Mouse (Mus musculus): Measurements from ENCODE around the gene Slc1a5. TPM values are rescaled to one million over a fixed set of nuclear protein-coding genes. Genes with fewer than 3 reads are reported as not detected.
A peak's percentile ranks its signal among the peaks of the same experiment; 100 is the strongest.

Slc1a5 gene
- total and polyA plus RNA-seq, 2 experiments from 2014 or later: 9.5 to 18.1 TPM

GRCm38 (mm10) chr7:16810399-16810919, 29.3 kb downstream of the Slc1a5 start:
- Histone ChIP-seq H3K4me2 (ENCODE audit: low read depth, low read length) (peak overlapping the region; percentile 64), H3K27me3 (ENCODE audit: insufficient read depth, low read length) (no peaks in the 10 kb centered on the region), H3K27ac (peak overlapping the region; percentile 85), H3K9me3 (ENCODE audit: low read length) (no peaks in the 10 kb centered on the region), H3K9ac (replicated peaks; ENCODE audit: low read length) (peak overlapping the region; percentile 58), H3K4me1 (ENCODE audit: insufficient read depth, low read length) (no peaks in the 10 kb centered on the region), H3K4me3 (ENCODE audit: low read length) (peak overlapping the region; percentile 42), H3K36me3 (ENCODE audit: insufficient read depth, low read length) (0 out of 2 replicates have a peak, but pooled peaks cover 2% of the 10 kb centered on the region)
- ATAC-seq: no peak; the same call in 1 of the 2 replicates
- TF ChIP-seq CTCF (IDR thresholded peaks at IDR 0.05; ENCODE audit: low read depth): no peak
- no peak for DNase-seq (ENCODE audit: low spot score)
- WGBS: 55% methylated on average over 26 of the region's 28 CpGs

- H3K36me3 ChIP-seq (ENCODE audit: insufficient read depth, low read length): 0 out of 2 replicates have a peak, but pooled peaks cover 2% of the 10 kb centered on the region
- H3K9me3 ChIP-seq (ENCODE audit: low read length): no peaks in the 10 kb centered on the region
- H3K4me2 ChIP-seq (ENCODE audit: low read depth, low read length): peak overlapping the region; percentile 64
- H3K9ac ChIP-seq (replicated peaks; ENCODE audit: low read length): peak overlapping the region; percentile 58
- peak; percentile 78 for DNase-seq (ENCODE audit: low spot score)
- ATAC-seq: peak; percentile 52
- peak overlapping the region; percentile 42 for H3K4me3 ChIP-seq (ENCODE audit: low read length)
- 10% methylated on average over 80 of the region's 90 CpGs for WGBS
- peak; percentile 23; the same call in 1 of the 2 replicates for TF ChIP-seq CTCF (IDR thresholded peaks at IDR 0.05; ENCODE audit: low read depth)
- no peaks in the 10 kb centered on the region for H3K27me3 ChIP-seq (ENCODE audit: insufficient read depth, low read length)
- H3K27ac ChIP-seq: peak overlapping the region; percentile 85
- no peaks in the 10 kb centered on the region for H3K4me1 ChIP-seq (ENCODE audit: insufficient read depth, low read length)
These were observed 29.9 kb downstream of the Slc1a5 start for GRCm38 (mm10) chr7:16810920-16811648.

- DNase-seq (ENCODE audit: low spot score): no peak
- H3K4me3 ChIP-seq (ENCODE audit: low read length): peak overlapping the region; percentile 42
- ATAC-seq: no peak
- peak overlapping the region; percentile 64 for H3K4me2 ChIP-seq (ENCODE audit: low read depth, low read length)
- no peak for TF ChIP-seq CTCF (IDR thresholded peaks at IDR 0.05; ENCODE audit: low read depth)
- 11% methylated on average over 17 of the region's 17 CpGs for WGBS
- H3K9me3 ChIP-seq (ENCODE audit: low read length): no peaks in the 10 kb centered on the region
- H3K36me3 ChIP-seq (ENCODE audit: insufficient read depth, low read length): 0 out of 2 replicates have a peak, but pooled peaks cover 2% of the 10 kb centered on the region
- H3K27me3 ChIP-seq (ENCODE audit: insufficient read depth, low read length): no peaks in the 10 kb centered on the region
- H3K9ac ChIP-seq (replicated peaks; ENCODE audit: low read length): peak overlapping the region; percentile 58
- no peaks in the 10 kb centered on the region for H3K4me1 ChIP-seq (ENCODE audit: insufficient read depth, low read length)
- peak overlapping the region; percentile 85 for H3K27ac ChIP-seq
These were observed 30.5 kb downstream of the Slc1a5 start for GRCm38 (mm10) chr7:16811649-16812070.

GRCm38 (mm10) chr7:16812505-16812904, 31.4 kb downstream of the Slc1a5 start:
- WGBS: 68% methylated on average over 2 of the region's 2 CpGs
- Histone ChIP-seq H3K9ac (replicated peaks; ENCODE audit: low read length) (no peak overlapping the region), H3K27ac (no peak overlapping the region), H3K9me3 (ENCODE audit: low read length) (no peaks in the 10 kb centered on the region), H3K27me3 (ENCODE audit: insufficient read depth, low read length) (no peaks in the 10 kb centered on the region), H3K4me3 (ENCODE audit: low read length) (no peak overlapping the region), H3K4me2 (ENCODE audit: low read depth, low read length) (no peak overlapping the region), H3K36me3 (ENCODE audit: insufficient read depth, low read length) (0 out of 2 replicates have a peak, but pooled peaks cover 2% of the 10 kb centered on the region), H3K4me1 (ENCODE audit: insufficient read depth, low read length) (no peaks in the 10 kb centered on the region)
- DNase-seq (ENCODE audit: low spot score) (peak; percentile 36), ATAC-seq (no peak)
- peak; percentile 60 for TF ChIP-seq CTCF (IDR thresholded peaks at IDR 0.05; ENCODE audit: low read depth)

GRCm38 (mm10) chr7:16815351-16815941, 34.3 kb downstream of the Slc1a5 start, which contains the start of gene Strn4:
Strn4 (plus strand) TSS chr7:16815889.
- DNase-seq (ENCODE audit: low spot score) (peak; percentile 89), ATAC-seq (peak; percentile 79)
- peak within 1 kb of the TSS; percentile 99 for H3K27ac ChIP-seq
- H3K9ac ChIP-seq (replicated peaks; ENCODE audit: low read length): peak within 1 kb of the TSS; percentile 100
- H3K4me1 ChIP-seq (ENCODE audit: insufficient read depth, low read length): peaks cover 28% of the 10 kb centered on the region
- no peaks in the 10 kb centered on the region for H3K36me3 ChIP-seq (ENCODE audit: insufficient read depth, low read length)
- H3K4me3 ChIP-seq (ENCODE audit: low read length): peak within 1 kb of the TSS; percentile 99
- no peaks in the 10 kb centered on the region for H3K9me3 ChIP-seq (ENCODE audit: low read length)
- WGBS: 6% methylated on average over 1 of the region's 1 CpGs
- H3K4me2 ChIP-seq (ENCODE audit: low read depth, low read length): peak within 1 kb of the TSS; percentile 83
- TF ChIP-seq CTCF (IDR thresholded peaks at IDR 0.05; ENCODE audit: low read depth): no peak
- H3K27me3 ChIP-seq (ENCODE audit: insufficient read depth, low read length): no peaks in the 10 kb centered on the region

GRCm38 (mm10) chr7:16816078-16816474, 34.9 kb downstream of the Slc1a5 start:
- H3K4me2 ChIP-seq (ENCODE audit: low read depth, low read length): peak overlapping the region; percentile 83
- peaks cover 32% of the 10 kb centered on the region for H3K4me1 ChIP-seq (ENCODE audit: insufficient read depth, low read length)
- H3K9ac ChIP-seq (replicated peaks; ENCODE audit: low read length): peak overlapping the region; percentile 100
- H3K36me3 ChIP-seq (ENCODE audit: insufficient read depth, low read length): no peaks in the 10 kb centered on the region
- no peaks in the 10 kb centered on the region for H3K27me3 ChIP-seq (ENCODE audit: insufficient read depth, low read length)
- no peak for TF ChIP-seq CTCF (IDR thresholded peaks at IDR 0.05; ENCODE audit: low read depth)
- H3K4me3 ChIP-seq (ENCODE audit: low read length): peak overlapping the region; percentile 99
- no peaks in the 10 kb centered on the region for H3K9me3 ChIP-seq (ENCODE audit: low read length)
- 0% methylated on average over 47 of the region's 55 CpGs for WGBS
- ATAC-seq: peak; percentile 78
- peak; percentile 96 for DNase-seq (ENCODE audit: low spot score)
- peak overlapping the region; percentile 99 for H3K27ac ChIP-seq

Data from hindbrain, postnatal 0 days (tissue).